Comparison of ENCODE assay signal across 16 mouse cellular contexts in the genomic region with DNA sequence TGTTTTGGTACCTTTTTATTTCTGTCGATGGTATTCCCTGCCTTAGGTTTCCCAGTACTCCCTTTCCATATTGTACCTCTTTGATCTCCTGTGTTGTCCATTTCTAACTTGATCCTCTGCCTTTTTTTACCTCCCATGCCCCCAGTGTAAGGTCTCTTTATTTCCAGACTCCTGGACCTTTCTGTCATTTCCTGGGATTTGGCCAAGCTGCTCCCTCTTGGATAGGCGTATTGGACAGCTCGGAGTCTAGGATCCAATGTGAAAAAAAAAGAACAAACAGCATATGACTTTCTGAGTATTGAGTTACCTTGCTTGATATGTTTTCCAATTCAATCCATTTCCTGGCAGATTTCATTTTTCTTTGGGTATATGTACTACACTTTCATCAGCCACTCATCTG.
"Had no signal": no experiment of that assay in that cellular context is flagged by ENCODE, and none has a peak within 500 bp of the region (broad histone marks: within the 10 kb centered on the region; RNA-seq: fewer than 3 reads in every experiment).

No protein-coding gene starts in this region.

- H3K9me3 ChIP-seq: limb, embryonic 10.5 days; limb, embryonic 13.5 days; liver, embryonic 12.5 days; liver, embryonic 15.5 days; lung, embryonic 15.5 days had no signal

- ATAC-seq: liver, embryonic 12.5 days had no signal

- H3K4me3 ChIP-seq: layer of hippocampus, adult 2 months; limb, embryonic 10.5 days; limb, embryonic 13.5 days; liver, embryonic 12.5 days; liver, embryonic 15.5 days; lung, embryonic 15.5 days had no signal

- H3K4me2 ChIP-seq: limb, embryonic 13.5 days; liver, embryonic 12.5 days; liver, embryonic 15.5 days; lung, embryonic 15.5 days; midbrain, embryonic 11.5 days had no signal

- H3K36me3 ChIP-seq: limb, embryonic 10.5 days; limb, embryonic 13.5 days; liver, embryonic 12.5 days; liver, embryonic 15.5 days; lung, embryonic 15.5 days had no signal

- H3K27ac ChIP-seq: layer of hippocampus, adult 2 months; limb, embryonic 10.5 days; limb, embryonic 13.5 days; liver, embryonic 12.5 days; liver, embryonic 15.5 days; lung, embryonic 15.5 days had no signal

- DNase-seq: kidney, postnatal 25 days; layer of hippocampus, adult 9-11 months; liver; lung, adult 18-20 months; lung, postnatal 10 days; lung, postnatal 36 days; midbrain, embryonic 14.5 days; thymus, adult 18-20 months; thymus, postnatal 36 days had no signal

- H3K27me3 ChIP-seq: limb, embryonic 13.5 days; liver, embryonic 12.5 days; liver, embryonic 15.5 days; lung, embryonic 15.5 days had no signal

- H3K4me1 ChIP-seq: limb, embryonic 10.5 days; limb, embryonic 13.5 days; liver, embryonic 12.5 days; liver, embryonic 15.5 days; lung, embryonic 15.5 days had no signal

- H3K9ac ChIP-seq: limb, embryonic 13.5 days; liver, embryonic 12.5 days; liver, embryonic 15.5 days; lung, embryonic 15.5 days had no signal
